Mouse (Mus musculus) thymus, postnatal 25 days (tissue): Measurements from ENCODE around the gene Gm3147.
"Not testable (repeated sequence)": the region's sequence is repeated elsewhere in the genome, so short reads cannot be mapped to it uniquely, and the experiment has no call there.

Experiments used
- DNase-seq: peaks from one replicate; pipeline ENCODE4 v3.0.0; 2022

The Gm3147 gene

DNA sequence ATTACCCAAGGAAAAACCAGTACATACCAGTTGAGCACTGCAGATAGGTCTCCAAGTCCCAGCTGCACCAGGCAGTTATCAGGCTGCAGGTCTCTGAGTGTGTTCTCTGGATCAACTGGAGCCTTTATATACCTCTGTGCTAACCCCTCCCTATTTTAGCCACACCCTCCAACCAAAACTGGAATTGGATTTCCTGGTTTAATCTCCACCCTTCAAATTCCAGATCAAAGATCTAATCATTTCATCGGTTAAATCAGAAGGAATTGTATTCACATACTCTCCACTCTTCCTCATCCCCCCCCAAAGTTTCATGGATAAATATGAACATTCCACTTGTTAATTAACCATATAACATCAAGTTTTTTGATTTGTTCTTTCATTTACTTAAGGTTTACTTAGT, at the start of gene Gm3147:
Gene Gm3147 (minus strand): TSS at position 101 of the 400 bp plus-strand sequence.
- not testable (repeated sequence) for DNase-seq

GRCm38 (mm10) chr5:94648082-94648481, 31.9 kb upstream of the Gm3147 start, which contains the start of gene Gm6205:
Gene Gm6205 (plus strand): TSS chr5:94648382.
- DNase-seq: not testable (repeated sequence)

DNA sequence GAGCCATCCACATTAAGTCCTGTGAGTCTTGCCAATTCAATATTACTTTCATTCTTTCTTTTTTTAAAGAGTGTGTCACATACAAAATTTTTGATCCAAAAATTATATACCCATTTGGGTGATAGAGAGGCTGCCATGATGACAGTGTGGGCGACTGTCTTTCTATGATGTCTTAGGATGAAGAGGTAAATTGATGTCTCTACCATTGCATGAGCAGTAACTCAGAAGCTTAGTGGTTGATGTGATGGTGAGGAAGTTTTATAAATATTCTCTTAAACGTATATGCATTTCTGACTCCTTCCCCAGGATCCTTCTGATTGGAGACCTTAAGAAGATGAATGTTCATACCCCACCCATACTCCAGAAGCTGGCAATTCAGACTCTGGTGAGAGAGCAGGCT, 7.5 kb upstream of the Gm3147 start, which contains the start of gene Gm6509:
Gene Gm6509 (plus strand): TSS at position 301 of the 400 bp plus-strand sequence.
- not testable (repeated sequence) for DNase-seq
